Mouse (Mus musculus): ENCODE results near the gene Dcbld1.

The Dcbld1 gene

GRCm38 (mm10) chr10:52233301-52233968 is at the start of gene Dcbld1:
Dcbld1 (plus strand) TSS chr10:52233619.
- DNase-seq (ENCODE audit: extremely low spot score, low spot score), result peak; percentile 80

- no peak for DNase-seq (ENCODE audit: extremely low spot score, low spot score)
These were observed 47.5 kb upstream of the Dcbld1 start for GRCm38 (mm10) chr10:52185900-52186299.

DNA sequence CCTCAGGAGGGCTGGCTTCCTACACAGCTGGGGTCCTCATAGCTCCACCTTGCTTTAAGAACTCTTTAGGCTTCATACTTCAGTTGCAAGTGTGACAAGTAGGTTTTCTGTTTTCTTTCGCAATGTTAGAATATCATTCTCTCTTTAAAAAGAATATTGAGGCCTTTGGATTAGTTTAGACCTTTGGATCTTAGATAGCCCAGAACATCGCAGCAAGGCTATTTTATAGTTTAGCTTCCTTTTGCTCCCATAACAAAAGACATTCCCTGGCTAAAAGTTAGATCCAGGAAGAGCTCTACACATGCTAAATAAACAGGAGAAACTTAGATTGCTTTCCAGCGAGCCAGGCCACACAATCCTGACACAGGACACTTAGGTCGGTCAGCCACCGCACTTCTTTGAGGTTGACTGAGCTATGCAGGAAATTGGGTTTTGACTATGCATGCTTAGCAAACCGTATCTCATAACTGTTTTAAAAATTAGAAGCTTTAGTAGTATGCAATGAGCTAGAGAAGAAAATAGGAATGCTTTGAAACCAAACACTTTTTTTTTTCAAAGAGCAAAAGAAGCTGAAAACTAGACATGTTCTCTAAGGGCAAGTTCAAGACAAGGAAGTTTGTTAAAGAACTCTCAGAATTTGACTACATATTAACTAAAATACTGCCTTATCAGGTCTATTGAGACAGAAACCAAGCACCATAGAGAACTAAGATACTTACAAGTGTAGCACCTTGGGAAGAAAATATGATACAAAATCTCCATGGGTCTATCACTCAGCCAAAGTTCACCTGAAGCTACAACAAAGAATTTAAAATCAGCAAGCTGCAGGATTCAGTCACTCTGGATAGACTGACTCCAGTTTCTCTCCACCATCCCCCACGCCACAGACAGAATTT is 38.2 kb upstream of the Dcbld1 start, which contains the start of gene Ros1:
Gene Ros1 (minus strand): TSS at position 288 of the 896 bp plus-strand sequence.
- no peak for DNase-seq (ENCODE audit: extremely low spot score, low spot score)

- no peak for DNase-seq (ENCODE audit: extremely low spot score, low spot score)
These were observed 29.4 kb upstream of the Dcbld1 start for GRCm38 (mm10) chr10:52204006-52204405.

GRCm38 (mm10) chr10:52215267-52215818 is 18.1 kb upstream of the Dcbld1 start:
- DNase-seq (ENCODE audit: extremely low spot score, low spot score), result no peak

GRCm38 (mm10) chr10:52216797-52217563 is 16.4 kb upstream of the Dcbld1 start:
- DNase-seq (ENCODE audit: extremely low spot score, low spot score), result peak; percentile 41

- no peak for DNase-seq (ENCODE audit: extremely low spot score, low spot score)
These were observed 15.9 kb upstream of the Dcbld1 start for GRCm38 (mm10) chr10:52217564-52217934.

DNA sequence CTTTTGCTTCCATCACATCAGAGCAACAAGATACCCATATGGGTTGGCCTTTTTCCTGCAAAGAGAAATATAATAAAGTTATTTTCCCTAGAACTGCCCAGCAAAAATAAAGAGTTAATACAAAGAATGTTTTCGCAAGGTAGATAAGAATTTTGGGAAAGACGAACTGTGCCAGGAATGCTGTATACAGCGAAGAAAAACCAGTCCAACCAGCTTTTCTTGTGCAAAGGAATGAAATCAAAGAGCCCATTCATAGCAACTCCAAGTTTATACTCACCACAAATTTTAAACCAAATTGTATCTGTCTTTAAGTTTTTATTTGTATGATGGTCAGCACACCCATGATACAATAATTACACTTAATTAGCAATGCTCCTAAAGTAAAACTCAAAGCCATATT is 13.8 kb upstream of the Dcbld1 start:
- DNase-seq (ENCODE audit: extremely low spot score, low spot score), result no peak

DNA sequence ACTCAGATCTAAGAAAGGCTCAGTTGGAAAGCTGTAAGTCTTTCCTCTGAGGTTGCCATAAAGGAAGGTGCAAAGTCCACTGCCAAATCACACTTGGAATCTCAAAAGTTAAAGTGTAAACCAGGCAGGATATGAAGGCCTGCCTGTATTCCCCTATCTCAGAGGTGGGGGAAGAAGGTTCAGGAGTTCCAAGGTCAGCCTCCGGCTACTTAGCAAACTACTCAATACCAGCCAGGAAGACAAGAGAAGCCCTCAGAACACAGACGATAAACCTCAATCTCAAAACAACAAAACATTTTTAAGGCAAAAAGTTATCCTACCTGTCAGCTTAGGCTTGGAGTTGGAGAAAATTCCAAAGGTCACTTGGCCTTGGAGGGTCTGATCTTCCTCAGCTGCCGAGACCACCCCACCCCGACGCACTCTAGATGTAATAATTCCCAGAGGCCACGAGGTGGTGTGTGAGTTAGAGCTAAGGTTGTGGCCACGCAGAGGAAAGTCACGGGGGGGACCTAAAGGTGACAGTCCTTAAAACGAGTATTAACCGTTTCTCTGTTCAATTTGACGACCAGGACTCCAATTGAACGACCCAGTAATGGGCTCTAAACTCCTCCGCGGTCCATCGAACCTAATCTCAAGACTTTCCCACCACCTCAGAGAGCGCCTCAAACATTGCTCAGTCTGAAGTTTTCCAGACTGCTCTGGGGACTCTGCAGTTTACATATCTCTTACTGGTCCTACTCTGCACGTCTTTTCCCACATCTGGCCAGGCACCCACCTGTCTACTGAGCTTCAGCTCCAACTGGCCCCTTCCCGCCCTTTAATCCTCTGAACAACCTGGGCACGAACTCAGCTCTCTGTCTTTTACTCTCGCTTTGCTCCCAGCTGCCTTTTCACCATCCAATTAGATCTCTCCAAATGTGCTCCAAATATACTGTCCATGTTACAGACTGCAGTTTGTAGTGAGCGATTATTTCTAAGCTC is 933 bp upstream of the Dcbld1 start:
- DNase-seq (ENCODE audit: extremely low spot score, low spot score), result peak; percentile 37

- DNase-seq (ENCODE audit: extremely low spot score, low spot score), result peak; percentile 77
These were observed 692 bp downstream of the Dcbld1 start for GRCm38 (mm10) chr10:52233969-52234653.

DNA sequence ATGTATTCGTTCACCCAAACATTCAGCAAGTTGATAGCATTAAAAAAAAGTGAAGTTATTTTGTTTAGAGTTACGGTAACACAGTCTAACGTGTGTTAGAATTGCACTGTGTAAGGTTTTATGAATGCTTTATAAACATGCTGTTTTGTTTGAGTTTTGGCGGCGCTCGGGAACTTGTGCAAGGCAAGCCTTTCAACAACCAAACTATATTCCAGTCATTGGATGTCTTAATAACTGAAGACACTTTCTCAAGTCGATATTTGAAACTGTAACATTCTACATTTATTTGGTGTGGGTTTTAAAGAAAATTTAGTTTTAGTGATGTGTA is 1.2 kb downstream of the Dcbld1 start:
- DNase-seq (ENCODE audit: extremely low spot score, low spot score), result no peak

GRCm38 (mm10) chr10:52235461-52235860 is 2.0 kb downstream of the Dcbld1 start:
- no peak for DNase-seq (ENCODE audit: extremely low spot score, low spot score)

DNA sequence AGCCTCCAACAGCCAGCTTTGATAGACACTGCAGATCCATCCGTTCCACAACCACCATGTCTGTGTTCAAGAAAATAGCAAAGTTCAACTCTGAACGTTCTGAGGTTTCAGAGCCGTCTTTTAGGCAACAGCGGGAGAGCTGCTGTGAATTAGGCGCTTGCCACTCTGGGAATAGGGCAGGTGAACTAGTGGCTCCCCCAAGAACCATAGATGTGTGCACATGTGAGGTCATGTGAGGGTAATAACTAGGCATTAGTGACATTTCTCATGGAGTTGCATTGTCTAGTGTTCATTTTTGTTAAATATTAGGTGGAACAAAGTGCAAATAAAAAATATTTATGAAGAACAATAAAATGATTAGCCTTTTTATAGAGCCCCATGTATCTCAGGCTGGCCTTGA is 8.6 kb downstream of the Dcbld1 start:
- no peak for DNase-seq (ENCODE audit: extremely low spot score, low spot score)

DNA sequence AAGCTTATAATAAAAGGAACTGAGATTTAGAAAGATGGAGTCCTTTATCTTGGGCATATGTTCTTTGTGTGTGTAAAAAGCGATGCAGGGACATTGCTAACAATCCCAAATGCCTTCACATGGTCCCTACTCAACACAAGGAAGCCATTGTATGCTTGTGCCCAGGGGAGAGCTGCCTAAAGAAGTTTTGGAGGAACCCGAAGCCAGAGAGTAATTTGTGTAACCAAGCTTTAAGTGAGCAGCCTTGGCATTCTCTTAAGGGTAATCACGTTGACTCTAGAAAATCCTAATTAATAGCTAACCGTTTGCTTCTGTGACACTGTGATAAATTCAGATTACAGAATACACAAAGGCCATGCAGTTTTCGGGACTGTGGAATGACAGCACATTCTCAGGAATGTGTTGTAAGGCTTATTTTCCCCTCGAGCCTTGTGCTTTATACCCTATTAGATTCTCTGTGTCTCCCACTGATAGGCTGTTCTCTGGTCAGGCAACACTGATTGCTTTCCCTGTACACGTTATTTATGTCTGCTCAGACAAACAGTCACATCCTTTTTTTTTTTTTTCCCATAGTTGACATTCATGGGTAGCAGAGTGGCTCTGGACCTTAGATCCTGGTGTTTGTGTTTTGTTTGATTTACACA is 9.4 kb downstream of the Dcbld1 start:
- DNase-seq (ENCODE audit: extremely low spot score, low spot score), result no peak

GRCm38 (mm10) chr10:52246207-52246606 is 12.8 kb downstream of the Dcbld1 start:
- no peak for DNase-seq (ENCODE audit: extremely low spot score, low spot score)

DNA sequence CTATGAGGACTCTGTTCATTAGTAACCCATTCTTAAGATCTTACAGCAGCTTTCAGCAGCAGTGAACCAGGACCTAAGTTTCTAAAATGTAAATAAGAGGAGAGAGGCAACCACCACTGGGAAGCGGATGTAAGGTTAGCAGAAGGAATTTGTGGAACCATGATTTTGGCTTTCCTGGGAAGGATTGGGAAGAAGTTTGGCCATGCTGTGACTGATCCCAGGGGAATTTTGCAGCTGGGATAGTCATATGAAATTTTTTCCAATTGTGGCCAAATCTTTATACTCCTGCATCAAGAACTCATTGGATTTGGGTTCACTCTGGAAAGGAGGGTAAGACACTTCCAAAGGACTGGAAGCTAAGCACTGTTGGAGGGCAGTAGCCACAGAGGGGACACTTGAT is 18.8 kb downstream of the Dcbld1 start:
- DNase-seq (ENCODE audit: extremely low spot score, low spot score), result no peak

DNA sequence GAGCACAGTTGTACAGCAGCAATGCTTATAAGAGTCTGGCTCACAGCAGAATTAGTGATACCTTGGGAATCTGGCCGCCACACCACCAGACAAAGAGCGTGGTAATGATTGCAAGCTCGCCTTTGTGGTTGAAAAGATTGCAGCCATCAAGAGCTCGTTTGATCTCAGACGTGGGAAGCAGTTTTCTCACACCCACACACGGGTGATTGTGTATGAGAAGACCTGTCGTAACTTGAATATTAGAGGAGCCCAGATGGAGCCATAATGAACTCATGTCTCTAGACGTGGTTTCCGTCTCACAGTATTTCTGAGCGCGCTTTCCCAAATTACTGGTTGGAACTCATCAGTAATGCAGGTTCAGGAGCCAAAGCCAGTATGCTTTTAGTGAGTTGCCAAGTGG is 20.0 kb downstream of the Dcbld1 start:
- DNase-seq (ENCODE audit: extremely low spot score, low spot score), result no peak

DNA sequence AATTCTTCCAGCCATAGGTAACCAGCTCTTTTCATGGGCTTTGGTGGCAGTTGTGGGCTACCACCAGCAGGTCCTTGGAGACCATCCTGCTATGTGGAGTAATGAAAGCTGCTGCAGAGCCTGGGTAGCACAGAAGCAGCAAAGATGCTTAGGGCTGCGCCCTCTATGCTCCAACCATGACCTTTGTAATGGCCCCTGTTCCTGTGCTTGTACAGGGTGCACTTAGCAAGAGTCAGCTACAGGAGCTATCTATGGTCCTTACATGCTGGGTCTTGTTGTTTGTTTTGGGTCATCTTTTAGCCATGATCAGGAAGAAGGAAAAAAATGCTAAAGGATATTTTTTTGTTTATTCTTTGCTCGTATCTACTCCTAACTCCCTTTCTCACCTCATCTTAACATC is 24.3 kb downstream of the Dcbld1 start:
- no peak for DNase-seq (ENCODE audit: extremely low spot score, low spot score)

DNA sequence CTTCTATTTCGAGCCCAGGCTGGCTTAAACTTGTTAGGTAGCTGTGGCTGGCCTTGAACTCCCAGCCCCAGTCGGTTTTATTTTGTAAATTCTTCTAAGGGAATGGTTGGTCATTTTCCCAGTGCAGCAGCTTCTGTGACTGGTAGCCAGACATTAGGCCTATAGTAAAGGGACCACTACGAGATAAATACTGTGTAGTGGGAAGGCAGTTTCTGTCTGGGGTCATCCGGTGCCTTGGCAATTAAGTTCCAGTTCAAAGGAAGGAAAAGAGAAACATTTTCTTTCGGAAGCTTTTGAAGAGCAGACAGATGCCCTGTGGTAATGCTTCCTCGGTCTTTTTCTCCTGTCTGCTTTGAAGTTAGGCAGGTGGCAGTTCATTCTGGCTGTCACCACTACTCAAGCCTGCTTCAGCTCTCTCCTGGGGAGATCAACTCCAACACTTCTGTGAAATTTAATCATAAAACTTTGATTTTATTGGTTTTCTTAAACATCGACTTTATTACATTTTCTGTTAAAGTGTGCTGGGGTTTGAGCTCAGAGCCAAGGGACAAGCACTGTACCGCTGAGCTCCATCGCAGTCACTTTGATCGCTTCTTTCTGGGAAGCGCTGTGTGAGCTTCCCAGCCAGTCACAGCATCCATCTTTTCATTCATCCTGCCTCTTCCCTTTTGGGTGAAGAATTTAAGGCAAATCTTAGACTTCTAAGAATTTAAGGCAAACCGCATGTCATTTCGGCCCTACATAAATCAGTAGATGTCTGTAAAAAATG is 24.9 kb downstream of the Dcbld1 start:
- DNase-seq (ENCODE audit: extremely low spot score, low spot score), result no peak

All from neural tube, embryonic 10.5 days (tissue).